Mouse (Mus musculus) heart, postnatal 36 days (tissue): Measurements from ENCODE around the gene Ankrd9. TPM values are rescaled to one million over a fixed set of nuclear protein-coding genes. Genes with fewer than 3 reads are reported as not detected.

Experiments used
- DNase-seq, 2 experiments: peaks; one replicate each; pipeline ENCODE4 v3.0.0; 2021 to 2022
- intact Hi-C: fragments of 180-260 bp; cut with DNase I; formaldehyde crosslinking; loops from one replicate; pipeline ENCODE4 v1.15.1; 2025
- total RNA-seq, 2 experiments: library from RNA; stranded (reverse); gene quantifications; 2 replicates each; pipeline ENCODE4 v1.2.3; 2021

Gene Ankrd9
- total RNA-seq, 2 experiments from 2014 or later: 67.9 to 85.3 TPM

DNA sequence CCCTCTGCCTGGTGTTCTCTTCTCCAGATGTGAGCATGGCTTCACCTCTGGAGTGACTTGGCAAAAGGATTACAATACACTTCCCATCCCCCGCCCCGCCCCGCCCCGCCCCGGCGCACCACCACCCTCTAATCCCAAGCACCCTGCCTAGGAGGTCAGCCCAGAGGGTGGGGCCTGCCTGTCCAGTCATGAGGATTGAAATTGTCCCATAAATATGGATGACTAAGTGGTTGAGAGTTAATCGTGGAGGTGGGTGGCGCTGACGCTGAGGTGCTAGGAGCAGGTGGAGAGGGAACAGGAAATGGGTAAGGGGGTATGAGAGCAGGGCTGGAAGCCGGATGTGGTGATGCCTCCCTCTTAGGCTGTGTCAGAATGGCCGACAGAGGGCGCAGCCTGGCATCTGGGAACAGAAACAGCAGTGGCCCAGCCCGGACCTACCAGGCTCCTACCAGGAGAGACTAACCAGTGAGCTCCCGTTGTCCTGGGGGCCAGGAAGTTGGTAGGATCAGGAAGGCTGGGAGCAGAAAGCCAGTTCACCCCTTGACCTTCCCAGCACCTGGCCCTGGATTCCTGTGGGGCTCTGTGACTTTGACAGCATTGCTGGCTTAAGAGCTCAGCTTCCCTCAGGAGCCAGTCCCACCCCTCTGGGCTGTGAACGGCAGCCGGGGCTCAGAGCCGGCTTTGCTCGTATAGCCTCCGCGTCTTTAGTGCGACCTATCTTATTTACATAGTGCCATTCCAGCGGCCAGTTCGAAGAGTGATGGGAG is 12.7 kb upstream of the Ankrd9 start:
- intact Hi-C loops: loop anchor here (1.0 to 5.0 kb wide), 4 partner anchors 49 to 573 kb away; no protein-coding TSS in a partner anchor
- peak; percentile 66 to 69 for DNase-seq

DNA sequence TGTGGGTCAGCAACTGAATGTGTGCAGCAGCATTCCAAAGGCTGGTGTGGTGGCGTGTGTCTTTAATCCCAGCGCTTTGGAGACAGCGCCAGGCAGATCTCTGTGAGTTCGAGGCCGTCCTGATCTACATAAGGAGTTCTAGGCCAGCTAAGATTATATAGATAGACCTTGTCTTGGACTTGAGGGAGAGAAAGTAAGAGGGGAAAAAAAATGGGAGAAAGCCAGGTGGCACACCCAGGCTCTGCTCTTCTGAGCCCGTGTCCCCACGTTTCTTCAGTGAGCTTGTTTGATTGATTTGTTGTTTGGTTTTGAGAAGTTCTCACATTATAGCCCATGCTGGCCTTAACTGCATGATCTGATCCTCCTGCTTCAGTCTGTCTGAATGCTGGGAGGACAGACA is 11.7 kb upstream of the Ankrd9 start:
- intact Hi-C loops: loop anchor here (5.0 kb wide), 1 partner anchor 143 kb away; no protein-coding TSS in a partner anchor
- no peak for DNase-seq

DNA sequence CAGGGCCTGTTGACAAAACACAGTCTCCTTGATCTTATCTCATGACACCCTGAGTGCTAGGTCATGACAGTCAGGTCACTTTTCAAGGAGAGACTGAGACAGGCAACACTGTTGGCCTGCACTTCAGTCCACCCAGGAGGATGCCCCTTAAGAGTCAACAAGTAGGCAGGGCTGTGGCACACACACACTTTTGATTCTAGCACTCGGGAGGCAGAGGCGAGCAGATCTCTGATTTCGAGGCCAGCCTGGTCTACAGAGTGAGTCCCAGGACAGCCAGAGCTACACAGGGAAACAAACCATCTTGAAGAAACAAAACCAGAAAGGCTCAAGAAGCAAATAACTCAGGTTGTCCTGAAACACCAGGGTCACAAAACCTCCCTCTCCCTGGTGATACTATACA is 10.6 kb upstream of the Ankrd9 start:
- intact Hi-C loops: no loop called here
- DNase-seq: no peak

DNA sequence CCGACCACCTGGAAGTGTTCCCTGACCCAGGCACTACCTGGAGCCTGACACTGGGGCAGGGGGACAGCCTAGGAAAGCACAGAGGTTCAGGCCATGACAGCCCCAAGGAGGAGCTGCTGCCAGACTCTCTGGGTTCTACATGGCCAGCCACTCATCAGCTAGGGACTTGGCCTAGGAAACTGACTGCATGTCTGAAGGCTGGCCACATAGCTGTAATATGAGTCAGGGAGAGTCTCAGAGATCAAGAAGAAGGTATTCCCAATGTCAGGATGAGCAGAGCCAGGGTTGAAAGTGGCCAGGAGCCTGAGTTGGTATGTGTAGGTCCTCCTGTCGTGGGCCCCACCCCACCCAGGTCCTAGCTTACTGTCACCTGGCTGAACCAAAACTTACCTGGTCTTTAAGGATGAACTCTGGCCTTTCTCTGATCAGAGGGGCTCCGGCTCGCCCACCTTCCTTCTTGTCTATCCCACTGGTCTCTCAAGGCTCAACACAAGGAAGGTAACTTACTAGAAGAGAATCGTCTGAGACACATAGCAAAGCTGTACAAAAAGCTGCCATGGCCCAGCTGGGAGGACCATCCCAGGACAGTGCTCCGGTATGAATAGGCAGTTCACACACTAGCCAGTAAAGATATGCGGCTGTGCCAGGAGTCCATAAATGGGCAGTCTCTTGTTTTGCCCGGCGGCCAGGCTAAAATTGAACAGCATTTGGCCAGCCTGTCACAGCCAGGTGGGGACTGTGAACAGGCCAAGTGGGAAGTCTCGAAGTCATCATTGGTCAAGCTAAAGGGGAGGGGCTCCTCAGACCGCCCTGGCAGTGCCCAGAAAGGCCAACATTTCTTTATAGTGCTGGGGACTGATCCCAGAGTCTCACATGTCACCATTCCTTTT is 7.9 kb upstream of the Ankrd9 start:
- peak in 1 of 2 experiments; percentile 43 for DNase-seq
- intact Hi-C loops: no loop called here

DNA sequence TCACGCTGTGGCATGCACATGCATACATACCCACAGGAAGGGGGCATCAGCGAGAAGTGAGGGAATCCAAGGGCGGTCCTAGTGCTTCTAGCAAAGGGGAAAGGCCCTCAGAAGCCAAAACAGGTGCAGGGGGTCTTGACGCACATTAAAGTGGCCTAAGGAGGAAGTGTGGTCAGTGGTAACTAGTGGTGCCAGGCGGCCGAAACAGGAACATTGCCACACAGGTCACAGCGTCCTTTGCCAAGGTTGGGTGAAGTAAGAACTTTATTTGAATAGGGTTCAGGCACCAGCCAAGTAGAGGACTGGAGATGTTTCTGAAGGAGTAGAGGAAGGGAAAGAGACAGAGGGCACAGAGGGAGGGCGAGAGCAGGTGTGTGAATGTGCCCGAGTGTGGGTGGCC is 6.3 kb upstream of the Ankrd9 start:
- intact Hi-C loops: no loop called here
- no peak for DNase-seq

DNA sequence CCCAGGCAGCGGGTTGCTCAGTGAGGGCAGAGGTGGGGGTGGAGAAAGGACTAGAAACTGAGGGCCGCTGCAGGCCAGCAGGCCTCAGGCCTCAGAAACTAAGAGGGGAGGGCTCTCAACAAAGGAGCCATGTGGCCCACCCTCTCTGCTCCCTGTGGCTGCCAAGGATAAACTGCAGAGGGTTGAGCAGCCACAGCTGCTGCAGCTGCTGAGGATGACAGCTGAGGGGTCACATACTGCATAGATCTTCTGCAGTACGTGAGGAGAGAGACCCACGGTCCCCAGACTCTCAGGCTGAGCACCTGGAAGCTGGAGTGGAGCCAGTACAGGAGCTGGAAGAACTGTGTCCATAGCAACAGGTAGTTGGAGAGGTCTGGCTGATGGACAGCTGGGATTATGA is 5.8 kb upstream of the Ankrd9 start:
- intact Hi-C loops: no loop called here
- DNase-seq: no peak

DNA sequence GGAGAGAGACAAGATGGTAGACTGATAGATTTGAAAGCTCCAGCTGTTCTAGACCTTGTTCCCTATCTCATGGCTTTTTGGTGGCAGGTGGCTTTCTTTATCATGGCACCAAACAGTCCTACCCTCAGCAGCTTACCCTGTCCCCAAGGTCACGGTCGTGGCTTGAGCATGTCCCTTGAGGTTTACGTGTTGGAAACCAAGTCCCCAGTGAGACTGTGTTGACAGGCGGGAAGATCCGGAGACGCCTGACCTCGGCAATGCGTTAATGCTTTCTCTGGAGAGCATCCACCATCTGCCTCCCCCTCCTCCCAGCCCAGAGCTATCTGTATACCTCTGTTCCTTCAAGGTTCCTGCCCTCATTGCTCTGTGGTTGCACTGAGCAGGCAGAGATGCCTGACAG is 4.9 kb upstream of the Ankrd9 start:
- intact Hi-C loops: no loop called here
- DNase-seq: no peak

DNA sequence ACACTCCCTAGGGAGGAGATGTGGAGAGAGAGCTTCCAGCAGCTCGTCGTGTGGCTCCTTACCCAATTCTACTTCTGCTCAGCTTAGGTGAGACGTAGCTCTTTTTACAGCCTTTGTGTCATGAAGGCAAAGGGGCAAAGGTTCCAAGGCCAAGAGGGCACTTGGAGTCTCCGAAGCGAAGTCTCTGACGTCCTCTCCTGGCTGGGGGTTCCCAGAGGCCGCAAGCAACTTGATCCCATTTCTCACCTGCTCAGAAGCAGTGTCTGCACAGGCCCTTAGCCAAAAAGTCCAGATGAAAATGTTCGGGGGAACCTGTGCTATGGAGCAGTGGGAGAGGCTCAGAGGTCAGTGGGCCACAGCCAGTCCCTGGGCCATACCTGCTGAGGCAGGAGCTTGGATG is 4.2 kb upstream of the Ankrd9 start:
- no peak for DNase-seq
- intact Hi-C loops: no loop called here

DNA sequence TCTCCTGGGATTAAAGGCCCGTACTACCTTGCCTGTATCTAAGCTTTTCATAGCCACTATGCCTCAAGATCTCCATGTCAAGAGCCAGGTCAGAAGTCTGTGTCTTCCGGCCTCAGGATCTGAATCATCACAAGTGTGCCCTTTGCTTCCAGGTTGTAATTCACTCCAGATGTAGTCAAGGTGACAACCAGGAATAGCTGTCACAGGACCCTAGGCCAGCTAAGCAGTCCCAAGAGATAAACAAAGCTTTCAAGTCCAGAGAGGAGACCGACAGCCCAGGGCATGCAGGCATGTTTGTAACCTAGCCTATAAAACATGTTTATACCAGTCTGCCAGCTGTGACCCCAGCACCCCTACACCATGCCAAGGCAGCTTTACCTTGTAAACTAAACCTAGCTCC is 2.9 kb upstream of the Ankrd9 start:
- intact Hi-C loops: no loop called here
- no peak for DNase-seq

DNA sequence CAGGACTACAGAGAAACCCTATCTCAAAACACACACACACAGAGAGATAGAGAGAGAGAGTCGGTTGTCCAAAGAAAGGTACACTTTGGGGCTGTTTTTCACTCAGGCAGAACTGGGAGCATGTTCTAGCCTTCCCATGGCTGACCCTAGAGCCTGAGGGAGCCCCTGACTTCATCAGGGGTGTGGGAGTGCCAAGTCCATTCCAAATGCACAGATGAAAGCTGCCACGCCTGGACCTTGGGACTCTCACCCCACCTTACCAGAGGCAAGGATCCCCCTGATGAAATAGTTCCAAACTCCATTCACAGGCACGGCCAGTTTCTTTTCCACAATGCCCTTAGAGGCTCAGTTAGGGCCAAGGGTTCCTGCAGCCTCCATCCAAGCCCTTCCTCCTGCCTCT is 968 bp upstream of the Ankrd9 start:
- intact Hi-C loops: loop anchor here (5.0 kb wide), 1 partner anchor 93 kb away; the partner anchor contains the start of genes Cinp and Tecpr2

DNA sequence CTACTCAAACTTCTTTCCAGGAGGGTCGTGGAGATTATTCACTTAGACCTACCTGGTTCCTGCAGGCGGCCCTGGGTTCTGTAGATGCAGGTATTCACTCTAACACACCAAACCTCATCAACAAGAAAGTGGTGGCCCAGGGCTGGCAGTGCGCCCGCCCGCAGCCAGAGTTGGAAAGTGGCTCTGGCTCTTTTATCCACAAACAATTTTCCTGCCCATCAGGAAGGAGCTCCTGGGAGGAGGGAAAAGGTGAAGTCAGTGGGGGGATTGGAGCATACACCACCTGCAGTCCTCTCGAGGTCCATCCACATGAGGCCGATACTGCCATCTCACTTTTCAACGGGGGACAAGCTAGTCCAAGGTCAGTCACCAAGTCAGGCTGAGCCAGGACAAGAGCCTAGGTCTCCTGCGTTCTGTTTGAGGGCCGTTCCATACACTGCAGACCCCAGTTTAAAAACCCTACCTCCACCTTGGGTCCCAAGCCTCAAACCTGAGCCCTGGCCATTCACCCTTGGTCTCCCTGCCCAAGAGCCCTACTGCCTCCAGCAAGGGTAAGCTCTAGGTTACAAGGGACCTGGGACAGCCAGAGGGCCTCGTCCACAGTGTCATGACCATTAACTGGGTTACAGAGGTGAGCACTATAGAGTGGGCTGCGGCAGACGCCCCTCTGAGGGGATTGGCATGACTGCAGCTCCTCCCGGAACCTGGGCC is 789 bp downstream of the Ankrd9 start:
- DNase-seq: peak in 1 of 2 experiments; percentile 46
- intact Hi-C loops: loop anchor here (5.0 kb wide), 1 partner anchor 91 kb away; the partner anchor contains the start of genes Cinp and Tecpr2

More for the DNA sequence above, 968 bp upstream of the Ankrd9 start:
- no peak for DNase-seq

DNA sequence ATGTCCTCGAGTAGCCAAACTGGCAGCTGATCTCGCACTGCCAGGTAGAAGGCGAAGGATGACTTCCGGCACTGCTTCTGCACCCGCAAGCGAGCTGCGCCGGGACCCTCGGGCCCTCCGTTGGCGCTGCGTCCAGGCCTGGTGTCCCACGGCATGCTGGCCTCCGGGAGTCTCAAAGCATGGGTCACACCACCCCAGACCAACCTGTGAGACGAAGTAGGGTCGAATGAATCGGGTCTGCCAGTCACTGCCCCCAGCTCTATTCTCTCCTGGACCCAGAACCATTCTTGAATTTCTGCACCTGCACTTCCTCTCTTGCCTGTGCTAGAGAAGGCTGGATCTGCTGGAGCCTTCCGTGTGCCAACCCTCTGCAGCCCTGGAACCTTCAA is 1.5 kb downstream of the Ankrd9 start:
- DNase-seq: no peak

DNA sequence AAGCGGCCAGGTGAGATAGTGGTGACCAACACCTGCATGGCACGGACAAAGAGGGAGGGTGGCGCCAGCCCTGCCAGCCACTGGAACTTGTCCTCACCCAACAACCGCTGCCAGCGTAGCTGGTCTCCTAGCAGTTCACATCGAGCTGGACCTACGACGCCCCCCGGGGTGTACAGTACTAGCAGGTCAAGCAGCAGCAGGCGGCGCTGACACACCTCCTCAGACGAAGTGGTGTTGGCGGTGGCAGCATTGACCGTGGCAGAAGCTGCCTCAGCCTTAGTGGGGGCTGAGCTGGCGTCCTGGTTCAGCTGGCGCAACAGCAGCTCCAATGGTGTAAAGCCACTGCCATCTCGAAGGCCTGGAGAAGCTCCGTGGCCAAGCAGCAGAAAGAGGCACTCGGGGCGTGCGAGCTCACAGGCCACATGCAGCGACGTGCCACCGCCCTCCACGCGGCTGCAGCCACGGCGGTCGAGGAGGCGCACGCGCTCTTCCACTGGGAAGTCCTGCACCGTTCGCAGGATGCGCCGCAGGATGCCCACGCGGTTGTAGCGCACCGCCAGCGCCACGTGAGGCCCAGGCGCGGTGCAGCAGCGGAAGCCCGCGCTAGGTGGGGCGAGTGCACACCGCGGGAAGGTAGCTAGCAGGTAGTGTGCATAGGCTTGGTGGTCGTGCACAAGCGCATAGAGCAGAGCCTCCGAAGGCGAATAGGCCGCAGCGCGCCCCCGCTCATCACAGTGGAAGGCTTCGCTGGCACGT is 2.1 kb downstream of the Ankrd9 start:
- intact Hi-C loops: loop anchor here (5.0 kb wide), 1 partner anchor 89 kb away; the partner anchor contains the start of genes Cinp and Tecpr2

More for the DNA sequence above, 1.5 kb downstream of the Ankrd9 start:
- intact Hi-C loops: loop anchor here (5.0 kb wide), 1 partner anchor 90 kb away; the partner anchor contains the start of genes Cinp and Tecpr2

DNA sequence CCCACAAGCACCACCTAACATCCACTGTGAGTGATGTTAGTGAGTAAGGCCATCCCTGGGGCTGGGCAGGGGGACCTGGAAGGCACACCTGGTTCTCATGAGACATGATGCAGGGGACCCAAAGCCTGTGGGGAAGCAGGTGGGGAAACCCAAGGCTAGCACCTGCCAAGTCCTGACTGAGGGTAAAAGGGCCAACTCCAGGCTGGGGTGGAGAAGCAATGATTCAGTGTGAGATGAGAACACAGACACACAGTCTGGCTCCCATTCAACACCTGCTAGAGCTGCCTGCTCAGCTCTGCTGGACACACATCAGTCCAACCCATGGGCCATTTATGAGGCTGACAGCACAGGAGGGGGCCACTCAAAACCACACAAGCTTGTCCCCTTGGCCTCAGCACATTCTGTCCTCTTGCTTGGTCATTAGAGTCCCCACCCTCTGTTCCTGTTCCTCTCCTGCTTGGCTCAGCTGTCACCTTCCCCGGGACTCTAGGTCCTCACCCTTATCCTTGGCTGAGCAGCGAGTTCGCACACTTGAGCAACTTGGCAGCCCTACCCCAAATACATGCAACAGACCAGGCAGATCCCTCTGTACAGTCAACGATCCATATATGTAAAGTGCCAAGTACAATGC is 2.9 kb downstream of the Ankrd9 start:
- DNase-seq: peak in 1 of 2 experiments; percentile 39
- intact Hi-C loops: loop anchor here (5.0 kb wide), 1 partner anchor 89 kb away; the partner anchor contains the start of genes Cinp and Tecpr2

More for the DNA sequence above, 2.1 kb downstream of the Ankrd9 start:
- peak in 1 of 2 experiments; percentile 31 for DNase-seq

DNA sequence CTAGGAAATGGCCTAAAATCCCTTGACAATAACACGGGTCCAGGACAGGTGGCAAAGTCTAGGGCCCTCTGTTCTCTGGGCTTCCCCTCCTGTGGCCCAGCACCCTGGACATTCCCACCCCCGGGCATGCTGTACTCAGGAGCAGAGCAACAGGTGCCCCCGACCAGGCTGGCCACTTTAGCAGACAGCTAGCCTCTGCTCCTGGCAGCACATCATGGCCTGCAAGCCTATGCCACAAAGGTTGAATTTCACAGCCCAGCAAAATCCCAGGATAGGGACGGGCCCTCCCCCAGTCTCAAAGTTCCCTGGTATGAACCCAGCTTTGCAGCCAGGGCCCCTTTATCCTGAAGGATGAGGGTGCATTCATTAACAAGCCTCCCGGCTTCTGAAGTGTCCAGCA is 3.5 kb downstream of the Ankrd9 start:
- DNase-seq: no peak

DNA sequence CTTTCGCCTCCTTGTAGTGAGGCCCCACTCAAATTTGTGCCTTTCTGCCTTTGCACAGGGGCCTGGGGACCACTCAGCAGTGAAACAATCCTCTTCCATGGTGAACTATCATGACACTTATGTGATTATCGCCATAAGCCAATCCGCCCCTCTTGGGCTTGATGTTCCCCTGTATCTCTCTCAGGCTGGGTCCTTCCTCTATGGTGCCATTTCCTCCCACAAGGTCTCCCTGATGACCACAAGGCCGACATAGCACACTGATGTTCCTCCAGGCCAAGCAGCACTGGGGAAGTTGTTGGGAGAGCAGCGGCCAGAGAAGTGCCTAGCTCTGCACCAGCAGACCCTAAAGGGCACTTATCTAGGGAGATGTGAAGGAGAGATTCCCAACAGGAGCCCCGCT is 4.1 kb downstream of the Ankrd9 start:
- intact Hi-C loops: loop anchor here (5.0 kb wide), 1 partner anchor 87 kb away; the partner anchor contains the start of genes Cinp and Tecpr2
- no peak for DNase-seq

More for the DNA sequence above, 3.5 kb downstream of the Ankrd9 start:
- intact Hi-C loops: loop anchor here (5.0 kb wide), 1 partner anchor 88 kb away; the partner anchor contains the start of genes Cinp and Tecpr2

DNA sequence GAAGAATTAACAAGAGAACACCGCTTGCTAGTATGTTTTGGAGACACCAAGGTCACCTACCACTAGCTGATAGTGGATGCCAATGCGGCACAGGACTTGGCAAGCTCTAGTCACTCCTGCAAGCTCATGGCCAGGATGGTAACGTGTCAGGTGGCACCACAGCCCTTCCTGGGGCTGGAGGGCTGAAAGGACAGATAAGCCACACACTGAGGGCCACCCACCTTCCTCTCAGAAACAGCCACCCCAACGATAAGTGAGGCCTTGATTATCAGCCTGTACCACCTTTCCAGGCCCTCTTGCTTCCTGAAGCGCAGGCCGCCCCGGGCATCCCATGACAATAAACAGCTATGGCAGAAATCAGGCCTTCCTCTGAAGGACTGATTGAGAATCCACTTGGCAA is 4.5 kb downstream of the Ankrd9 start:
- intact Hi-C loops: no loop called here
- DNase-seq: peak in 1 of 2 experiments; percentile 51

DNA sequence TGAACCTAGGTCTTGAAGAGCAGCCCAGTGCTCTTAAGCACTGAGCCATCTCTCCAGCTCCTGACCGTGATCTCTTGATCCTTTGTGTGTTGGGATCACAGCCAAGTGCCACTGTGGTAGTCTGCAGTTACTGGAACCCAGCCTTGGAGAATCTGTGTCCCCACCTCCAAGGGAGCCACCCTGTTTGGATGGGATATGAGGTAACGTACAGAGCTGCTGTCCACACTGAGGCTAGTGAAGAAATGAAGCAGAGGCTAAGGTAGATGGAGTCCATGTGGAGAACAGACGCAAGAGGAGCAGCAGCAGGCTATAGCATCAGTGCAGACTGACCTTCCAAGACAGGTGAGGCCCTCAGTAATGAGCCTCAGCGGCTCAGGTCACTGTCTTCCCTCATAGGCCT is 5.0 kb downstream of the Ankrd9 start:
- intact Hi-C loops: no loop called here
- no peak for DNase-seq

DNA sequence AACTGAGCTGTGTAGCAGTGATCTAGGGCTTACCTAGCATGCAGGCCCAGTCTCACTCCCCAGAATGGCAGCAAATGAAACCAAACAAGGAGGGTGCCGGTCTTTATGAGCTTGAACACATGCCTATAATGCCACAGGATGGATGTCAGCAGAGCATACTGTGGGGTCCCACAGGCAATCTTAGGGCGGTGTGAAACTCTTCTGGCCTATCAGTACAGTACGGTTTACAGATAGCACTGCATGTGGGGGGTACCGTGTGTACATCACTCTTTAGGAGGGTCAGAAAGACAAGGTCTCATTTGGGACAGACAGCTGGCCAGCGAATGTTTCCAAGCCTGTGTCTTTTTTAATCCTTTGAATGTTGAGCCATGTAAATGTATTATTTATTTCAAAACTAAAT is 6.9 kb downstream of the Ankrd9 start:
- DNase-seq: no peak
- intact Hi-C loops: no loop called here
